Mouse (Mus musculus): ENCODE results near the gene Snta1. TPM values are rescaled to one million over a fixed set of nuclear protein-coding genes. Genes with fewer than 3 reads are reported as not detected.

The Snta1 gene
- under 1 TPM; 0.26 to 0.36 TPM for total RNA-seq (2023)

DNA sequence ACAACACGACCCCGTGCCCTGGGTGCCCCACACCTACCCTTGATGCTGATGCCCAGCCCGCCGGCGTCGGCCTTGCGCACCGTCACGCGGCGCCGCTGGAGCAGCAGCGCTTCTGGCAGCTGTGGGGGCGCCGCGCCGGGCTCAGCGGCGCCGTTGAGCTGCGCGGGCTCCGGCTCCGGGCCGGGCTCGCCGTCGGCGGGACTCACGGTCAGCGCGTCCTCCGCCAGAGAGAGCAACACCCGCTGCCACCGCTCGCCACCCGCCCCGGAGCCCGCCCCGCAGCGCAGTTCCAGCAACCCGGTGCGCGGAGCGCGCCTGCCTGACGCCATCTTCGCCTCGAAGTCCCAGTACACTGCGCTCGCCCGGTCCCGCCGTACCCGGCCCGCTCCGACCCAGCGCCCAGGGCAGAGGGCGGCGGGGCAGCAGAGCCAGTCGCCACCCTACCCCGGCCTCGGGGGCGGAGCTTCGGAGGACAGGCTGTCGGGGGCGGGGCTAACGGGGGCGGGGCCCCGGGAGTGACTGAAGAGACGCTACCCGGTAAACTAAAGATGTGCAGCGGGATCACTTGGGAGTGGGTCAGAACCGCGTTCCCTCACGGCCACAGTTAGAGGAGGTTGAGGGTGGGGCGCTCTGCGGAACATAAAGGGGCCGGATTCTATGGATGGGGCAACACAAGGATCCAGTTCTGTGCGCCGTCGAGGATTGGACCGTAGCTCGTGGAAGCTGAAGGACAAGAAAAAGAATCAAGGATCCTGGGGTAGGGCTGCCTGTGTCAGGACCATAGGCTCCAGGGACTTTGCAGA lies at the start of gene Snta1:
Gene Snta1 (minus strand): TSS at position 457 of the 803 bp plus-strand sequence.

DNA sequence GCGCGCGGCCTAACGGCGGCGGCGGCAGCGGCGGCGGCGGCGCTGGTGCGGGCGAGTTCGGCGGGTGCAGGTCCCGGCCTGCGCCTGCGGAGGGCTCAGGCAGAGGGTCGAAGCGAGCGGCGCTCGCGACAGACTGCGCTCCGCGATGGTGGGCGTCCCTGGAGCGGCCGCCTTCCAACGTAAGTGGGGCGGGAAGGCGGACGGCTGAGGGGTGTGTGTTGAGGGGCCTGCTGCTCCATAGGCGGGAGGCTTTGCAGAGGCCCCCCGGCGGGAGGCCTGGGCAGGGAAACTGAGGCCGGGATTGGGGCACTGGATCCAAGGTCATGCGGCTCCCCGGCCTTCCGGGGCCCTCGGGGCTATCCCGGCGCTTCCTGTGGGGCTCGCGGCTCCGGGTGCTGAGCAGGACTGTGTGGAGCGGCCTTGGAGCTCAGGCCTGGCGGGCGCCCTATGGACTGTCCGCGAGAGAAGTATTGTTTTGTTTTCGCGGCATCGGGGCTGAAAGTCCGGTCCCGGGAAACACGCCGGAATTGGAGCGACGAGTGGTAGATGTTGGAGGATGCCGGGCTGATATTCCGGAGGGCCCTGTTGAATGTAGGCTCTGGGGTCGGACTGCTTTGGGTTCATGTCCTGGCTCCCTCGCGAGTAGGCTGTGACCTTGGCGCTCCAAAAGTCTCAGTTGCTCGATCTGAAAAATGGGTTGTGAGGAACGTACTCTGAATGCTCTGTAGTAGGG lies 28.7 kb upstream of the Snta1 start, which contains the start of gene Cbfa2t2:
Gene Cbfa2t2 (plus strand): TSS at position 24 of the 733 bp plus-strand sequence.

DNA sequence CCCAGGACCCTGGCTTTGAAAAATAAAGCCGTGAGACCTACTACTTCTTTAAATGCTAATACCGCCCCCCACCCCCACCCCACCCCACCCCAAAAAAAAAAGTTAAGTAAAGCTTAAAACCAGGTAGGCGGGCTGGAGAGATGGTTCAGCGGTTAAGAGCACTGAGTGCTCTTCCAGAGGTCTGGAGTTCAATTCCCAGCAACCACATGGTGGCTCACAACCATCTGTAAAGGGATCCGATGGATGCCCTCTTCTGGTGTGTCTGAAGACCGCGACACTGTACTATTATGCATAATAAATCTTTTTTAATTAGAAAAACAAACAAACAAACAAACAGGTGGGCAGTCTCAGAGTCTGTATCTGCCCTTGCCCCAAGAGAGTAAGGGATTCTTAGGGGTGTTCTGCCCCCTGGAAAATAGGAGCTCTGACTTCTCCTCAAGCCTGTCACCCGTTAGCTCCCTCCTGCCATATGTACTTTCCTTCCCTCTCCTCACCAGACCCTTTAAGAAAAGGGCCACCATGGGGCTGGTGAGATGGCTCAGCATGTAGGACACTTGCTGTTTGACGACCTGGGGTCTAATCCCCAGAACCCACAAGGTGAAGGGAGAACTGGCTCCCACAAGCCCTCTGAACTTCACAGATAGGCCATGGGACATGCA lies 34.9 kb downstream of the Snta1 start, which contains the start of gene Cdk5rap1:
Gene Cdk5rap1 (minus strand): TSS at position 169 of the 659 bp plus-strand sequence.

Other genes with a start within 250 kb of the Snta1 start
- not detected for gene Bpifa5, start 245.5 kb downstream of the Snta1 start, total RNA-seq (2023)
- not detected for gene Bpifb1, start 217.3 kb downstream of the Snta1 start, total RNA-seq (2023)
- not detected for gene Bpifb5, start 184.4 kb downstream of the Snta1 start, total RNA-seq (2023)
- gene Bpifb9a, start 150.2 kb downstream of the Snta1 start, total RNA-seq (2023): not detected
- not detected for gene Bpifb9b, start 100.9 kb downstream of the Snta1 start, total RNA-seq (2023)
- 10 to 100 TPM; 14.2 to 15.9 TPM for gene Cdk5rap1, start 35.1 kb downstream of the Snta1 start, total RNA-seq (2023)
- gene Cbfa2t2, start 28.4 kb upstream of the Snta1 start, total RNA-seq (2023): 10 to 100 TPM; 39.6 to 41.9 TPM
- 1 to 10 TPM; 1.5 to 1.7 TPM for gene 1700003F12Rik, start 139.0 kb upstream of the Snta1 start, total RNA-seq (2023)
- 1 to 10 TPM in 1 of 2 experiments, under 1 TPM in 1; 0.84 to 1.6 TPM for gene Actl10, start 143.7 kb upstream of the Snta1 start, total RNA-seq (2023)
- gene Necab3, start 150.8 kb upstream of the Snta1 start, total RNA-seq (2023): 1 to 10 TPM in 1 of 2 experiments, not detected in 1; 1.5 TPM
- gene E2f1, start 161.8 kb upstream of the Snta1 start, total RNA-seq (2023): 1 to 10 TPM; 4.4 to 5.0 TPM
- gene Pxmp4, start 195.6 kb upstream of the Snta1 start, total RNA-seq (2023): 10 to 100 TPM; 10.2 to 13.7 TPM
- 1 to 10 TPM; 8.4 to 9.8 TPM for gene Zfp341, start 205.2 kb upstream of the Snta1 start, total RNA-seq (2023)
- gene 4930519P11Rik, start 205.3 kb upstream of the Snta1 start, total RNA-seq (2023): not detected
- gene Chmp4b, start 243.6 kb upstream of the Snta1 start, total RNA-seq (2023): 100 to 1,000 TPM; 111 to 121 TPM